Mouse (Mus musculus) inflammation-experienced regulatory T-cells, adult 6 months (primary cell): ENCODE measurements around the gene Ifitm1. TPM values are rescaled to one million over a fixed set of nuclear protein-coding genes. Genes with fewer than 3 reads are reported as not detected.

ENCODE experiments used
- ATAC-seq: one replicate; pipeline ENCODE4 v1.8.0; 2017
- polyA plus RNA-seq, 3 experiments: library from polyadenylated mRNA; unstranded; fragments of 100-300 nt; shearing (Covaris generic); gene quantifications; one replicate each; pipeline ENCODE4 v1.2.1; 2017

Ifitm1 gene
- polyA plus RNA-seq, 3 experiments from 2014 or later, result 0.54 to 6.6 TPM; not detected in 1

DNA sequence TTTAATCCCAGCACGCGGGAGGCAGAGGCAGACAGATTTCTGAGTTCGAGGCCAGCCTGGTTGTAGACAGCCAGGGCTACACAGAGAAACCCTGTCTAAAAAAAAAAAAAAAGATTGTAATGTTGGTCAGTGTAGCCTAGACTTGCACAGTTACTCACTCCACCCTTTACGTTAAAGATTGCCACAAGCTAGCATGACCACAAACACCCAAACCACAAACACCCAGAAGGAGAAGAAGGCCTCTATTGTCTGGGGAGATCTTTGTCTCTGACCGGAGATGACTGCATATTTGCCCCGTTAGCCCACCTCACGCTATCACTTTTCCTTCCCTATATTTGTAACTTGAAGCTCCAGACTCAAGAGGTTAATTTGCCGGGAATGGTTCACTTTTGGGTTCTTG, 14.7 kb downstream of the Ifitm1 start:
- ATAC-seq, result no peak

DNA sequence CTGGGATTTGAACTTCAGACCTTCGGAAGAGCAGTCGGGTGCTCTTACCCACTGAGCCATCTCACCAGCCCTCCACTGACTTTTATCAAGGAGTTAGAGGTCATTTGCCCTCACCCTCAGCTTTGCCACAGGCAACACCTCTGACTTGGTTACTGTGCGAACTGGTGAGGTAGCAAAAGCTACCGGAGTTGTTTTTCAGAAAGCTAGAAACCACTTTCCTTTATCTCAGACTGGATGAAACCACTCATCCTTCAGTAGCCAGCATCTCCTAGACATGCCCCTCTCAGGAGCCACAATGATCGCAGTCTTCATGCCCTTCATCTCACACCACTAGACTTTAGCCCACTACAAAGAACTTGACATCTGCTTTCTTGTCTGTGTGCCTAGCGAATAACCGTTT, 15.9 kb downstream of the Ifitm1 start:
- no peak for ATAC-seq

DNA sequence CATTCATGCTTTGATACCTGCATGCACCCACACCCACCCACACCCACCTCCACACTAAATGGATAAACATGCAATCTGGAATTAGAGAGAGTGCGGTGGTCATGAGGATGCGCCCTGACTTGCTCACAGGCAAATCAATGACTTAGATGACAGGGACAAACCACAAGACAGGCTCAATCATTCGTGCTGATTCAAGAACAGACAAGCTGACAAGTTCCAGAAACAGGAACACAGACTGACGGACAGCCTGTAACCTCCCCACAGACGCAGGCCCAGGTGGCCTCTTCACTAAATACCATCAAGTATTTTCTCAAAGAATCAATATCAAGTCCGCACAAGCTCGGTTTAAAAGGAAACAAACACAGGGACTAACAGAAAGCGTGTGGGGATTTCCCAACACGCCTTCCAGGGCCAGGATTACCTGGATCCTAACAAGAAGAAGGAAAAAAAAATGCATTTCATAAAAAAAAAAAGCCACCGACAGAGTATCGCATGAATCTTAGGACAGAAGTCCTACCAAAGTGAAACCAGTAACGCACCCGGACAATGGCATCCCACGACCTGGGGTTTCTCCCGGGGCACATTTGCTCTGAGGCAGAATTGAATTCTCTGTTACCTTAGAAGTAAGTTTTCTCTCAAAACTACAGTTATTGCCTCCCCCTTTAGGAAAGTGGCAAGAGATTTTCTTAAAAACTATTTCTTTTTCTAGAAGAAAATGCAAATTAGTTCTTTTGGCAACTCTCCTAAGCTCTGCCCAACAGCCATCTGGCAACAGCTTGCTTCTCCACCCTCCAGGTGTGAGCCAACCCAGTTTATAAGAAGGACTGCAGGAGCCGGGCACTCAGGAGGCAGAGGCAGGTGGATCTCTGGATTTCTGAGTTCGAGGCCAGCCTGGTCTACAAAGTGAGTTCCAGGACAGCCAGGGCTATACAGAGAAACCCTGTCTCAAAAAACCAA, 20.4 kb downstream of the Ifitm1 start:
- ATAC-seq, result no peak

DNA sequence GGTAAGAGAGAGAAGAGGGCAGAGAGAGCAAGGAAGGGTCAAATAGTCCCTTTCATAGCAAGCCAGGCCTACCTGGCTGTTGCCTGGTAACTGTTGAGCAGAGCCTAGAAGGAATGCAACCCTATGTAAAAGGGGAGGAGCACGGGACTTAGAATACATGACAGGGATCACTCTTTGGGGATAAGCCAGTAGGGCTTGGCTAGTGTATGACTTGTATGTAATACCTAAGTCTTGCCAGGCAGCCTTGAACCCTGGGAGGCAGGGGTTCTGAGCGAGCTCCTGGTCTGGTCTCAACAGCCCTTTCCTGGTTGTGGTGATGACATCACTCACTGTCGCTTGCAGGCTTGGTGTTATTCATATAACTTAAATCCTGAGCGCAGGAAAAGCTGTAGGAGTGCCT, 22.0 kb downstream of the Ifitm1 start:
- ATAC-seq, result no peak

DNA sequence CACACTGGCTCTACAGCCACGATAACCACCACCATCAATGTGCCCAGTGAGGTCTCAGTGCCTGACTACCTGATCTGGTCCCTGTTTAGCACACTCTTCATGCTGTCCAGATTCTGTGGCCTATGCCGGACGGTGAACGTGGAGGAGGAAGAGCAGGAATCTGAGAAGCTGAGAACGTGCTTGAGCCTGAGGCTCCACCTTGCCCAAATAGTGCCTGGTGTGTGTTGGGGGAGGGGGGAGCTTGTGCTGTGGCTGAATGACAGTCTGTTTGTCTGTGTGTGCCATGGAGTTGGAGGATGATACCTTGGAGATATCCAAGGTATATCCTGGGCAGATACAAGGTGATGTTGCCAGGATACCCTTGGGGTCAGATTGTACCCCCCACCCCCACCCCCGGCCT, 23.2 kb downstream of the Ifitm1 start:
- no peak for ATAC-seq

DNA sequence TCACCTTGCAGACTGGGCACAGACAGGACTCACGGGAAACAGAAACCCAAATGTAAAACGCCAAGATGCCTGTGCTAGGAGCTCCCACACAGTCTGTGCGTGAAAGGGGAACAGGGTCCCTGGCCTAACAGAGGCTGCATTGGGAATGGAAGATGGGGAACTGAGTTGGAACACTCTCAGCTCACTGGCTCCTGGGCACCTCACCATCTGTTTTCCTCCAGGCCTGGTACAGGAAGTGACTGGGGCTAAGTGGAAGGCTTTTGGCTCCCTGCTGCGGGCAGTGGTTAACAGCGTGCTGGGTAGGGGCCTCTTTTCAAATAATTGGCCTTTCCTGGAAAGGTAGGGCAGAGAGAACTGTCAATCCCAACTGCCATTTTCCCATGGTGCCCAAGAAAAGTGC, 23.6 kb downstream of the Ifitm1 start:
- ATAC-seq, result no peak

DNA sequence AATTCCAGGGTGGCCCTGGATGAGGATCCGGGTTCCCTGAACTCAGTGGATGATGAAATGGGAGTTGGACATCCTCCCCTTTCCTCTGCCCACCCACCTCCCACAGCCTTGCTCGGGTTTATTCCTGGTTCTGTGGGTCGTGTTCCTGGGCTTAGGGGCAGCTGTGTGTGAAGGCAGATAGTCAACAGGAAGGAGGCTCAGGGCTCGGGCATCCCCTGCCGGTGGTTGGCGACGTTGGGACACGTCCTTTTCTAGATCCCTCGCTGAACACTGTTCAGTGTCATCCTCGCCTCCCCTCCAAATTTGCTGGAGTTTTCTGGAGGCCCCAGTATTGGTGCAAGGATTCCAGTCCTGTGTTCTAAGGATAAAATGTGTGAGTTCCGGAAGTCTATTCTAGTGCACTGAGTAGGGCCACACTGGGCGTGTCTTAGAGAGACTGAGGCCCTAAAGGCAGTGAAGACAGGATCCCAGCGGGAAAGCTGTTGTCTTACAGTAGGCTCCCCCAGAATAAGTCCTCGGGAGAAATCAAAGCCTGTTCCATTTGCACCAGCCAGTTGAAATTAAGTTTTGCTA, 24.2 kb downstream of the Ifitm1 start:
- no peak for ATAC-seq

DNA sequence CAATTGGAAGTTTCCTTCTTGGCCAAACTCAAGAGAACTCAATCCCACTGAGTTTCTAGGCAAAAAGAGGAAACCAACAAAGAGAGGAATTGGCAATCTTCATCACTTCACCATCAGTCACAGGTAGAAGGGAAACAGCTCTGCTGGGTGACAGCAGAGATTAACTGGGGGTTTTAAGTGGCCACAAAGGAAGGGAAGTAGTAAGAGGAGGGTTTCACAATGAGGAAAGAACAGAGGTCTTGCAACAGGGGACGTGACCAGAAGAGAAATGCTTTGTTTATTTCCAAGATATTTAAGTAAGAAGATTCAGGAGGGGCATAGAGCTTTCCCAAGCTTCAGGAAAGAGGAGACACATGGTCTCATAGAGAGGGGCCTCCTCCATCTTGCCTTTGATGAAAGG, 30.8 kb downstream of the Ifitm1 start:
- no peak for ATAC-seq

DNA sequence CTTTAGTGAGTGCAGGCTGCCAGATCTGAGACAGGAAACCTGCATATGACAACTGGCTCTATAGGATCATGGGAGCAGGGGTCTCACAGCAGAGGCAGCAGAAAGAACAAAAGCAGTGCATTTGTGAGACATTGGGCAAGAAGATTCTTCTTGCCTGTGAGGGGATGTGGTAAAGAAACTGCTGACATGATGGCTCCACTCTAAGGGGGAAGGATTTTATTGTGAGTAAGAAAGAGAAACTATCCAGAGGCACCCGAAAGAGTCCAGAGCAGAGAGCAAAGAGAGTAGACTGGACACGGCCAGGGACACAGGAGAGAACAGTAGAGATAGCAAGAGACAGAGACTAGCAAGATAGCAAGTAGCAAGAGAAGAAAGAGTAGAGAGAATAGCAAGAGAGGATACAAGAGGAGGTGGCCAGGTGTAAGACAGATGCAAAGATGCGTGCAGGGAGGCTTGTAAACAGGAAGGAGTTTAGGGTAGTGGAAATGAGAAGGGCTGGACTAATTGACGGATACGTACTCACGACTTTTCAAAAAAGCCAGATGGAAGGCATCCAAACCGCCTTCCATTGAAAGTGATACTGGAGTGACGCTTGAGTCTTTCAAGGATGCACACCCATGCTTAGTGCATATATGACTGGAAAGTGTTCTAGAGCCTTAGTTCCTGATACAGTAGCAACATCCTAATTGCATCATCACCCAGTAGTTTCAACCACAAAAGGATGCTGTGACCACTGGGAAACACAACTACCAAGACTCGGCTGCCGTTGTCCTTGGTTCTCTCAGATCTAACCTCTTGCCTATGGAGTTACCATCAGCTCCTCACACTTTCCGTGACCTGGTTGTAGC, 32.1 kb downstream of the Ifitm1 start:
- peak; percentile 83 for ATAC-seq

DNA sequence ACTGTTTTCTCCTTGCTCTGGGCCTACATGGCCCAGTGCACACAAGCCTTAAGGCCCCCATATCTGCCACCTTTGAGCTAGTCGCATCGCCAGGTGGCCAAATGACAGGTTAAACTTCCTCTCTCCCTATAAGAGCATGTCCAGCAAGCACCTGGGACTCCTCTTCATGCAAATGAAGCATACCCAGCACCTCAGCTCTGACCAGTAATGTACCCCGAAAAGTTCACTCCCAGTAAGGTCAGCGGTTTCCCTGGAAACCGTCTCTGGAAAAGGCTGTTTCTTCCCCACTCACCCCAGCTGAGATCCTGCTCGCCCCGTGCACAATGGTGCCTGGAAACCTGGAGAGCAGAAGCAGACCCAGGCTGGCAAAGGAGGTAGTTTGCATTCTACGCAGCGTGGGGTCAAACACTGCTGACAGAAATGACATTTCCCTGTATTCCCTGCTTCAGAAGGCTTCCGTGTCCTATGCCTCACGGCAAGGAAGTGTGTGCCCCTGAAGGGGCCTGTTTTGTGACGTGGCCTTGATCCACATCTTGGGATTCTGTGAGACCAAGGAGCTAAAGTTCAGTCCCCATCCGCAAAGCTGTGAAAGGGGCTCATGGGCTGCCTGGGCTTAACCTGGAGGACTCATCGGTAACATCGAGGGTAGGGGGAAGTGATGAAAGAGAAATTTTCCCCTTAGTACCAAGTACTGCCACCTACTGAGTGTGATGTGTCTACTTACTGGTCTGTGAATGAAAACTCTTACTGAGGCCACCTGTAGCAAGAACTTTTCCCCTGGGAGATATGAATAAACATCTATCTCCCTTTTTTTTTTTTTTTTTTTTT, 34.1 kb downstream of the Ifitm1 start:
- ATAC-seq, result no peak

DNA sequence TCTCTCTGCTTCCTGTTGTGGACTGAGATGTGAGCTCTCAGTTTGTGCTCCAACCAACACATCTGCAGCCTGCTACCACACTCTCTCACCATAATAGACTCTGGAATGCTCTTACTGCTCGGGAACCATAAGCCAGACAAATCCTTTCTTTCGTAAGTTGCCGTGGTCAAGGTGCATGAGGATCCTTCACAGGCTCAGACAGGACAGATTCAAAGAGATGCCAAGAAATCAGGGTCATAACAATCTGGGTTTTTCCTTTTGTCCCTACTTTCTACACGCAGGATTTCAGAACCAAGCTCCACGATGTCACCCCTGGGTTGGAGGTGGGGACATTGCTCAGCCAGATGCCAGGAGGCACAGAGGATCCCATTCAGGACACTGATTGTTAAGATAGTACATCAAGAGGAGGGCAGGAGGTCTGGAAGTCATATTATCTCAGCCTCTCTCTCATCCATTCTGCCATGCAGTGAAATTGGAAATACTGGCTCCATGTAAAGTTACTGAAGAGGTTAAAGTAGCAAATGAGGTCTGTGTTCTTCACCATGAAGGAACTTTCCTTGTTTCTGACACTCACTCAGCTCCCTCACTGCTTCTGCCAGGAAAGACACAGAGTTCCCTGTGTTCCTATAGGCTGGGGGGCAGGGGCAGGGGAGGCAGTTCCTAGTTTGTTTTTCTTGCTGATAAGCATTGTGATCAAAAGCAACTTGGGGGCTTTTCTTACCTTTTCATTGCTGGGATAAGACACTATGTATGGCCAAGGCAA, 36.4 kb downstream of the Ifitm1 start:
- no peak for ATAC-seq

DNA sequence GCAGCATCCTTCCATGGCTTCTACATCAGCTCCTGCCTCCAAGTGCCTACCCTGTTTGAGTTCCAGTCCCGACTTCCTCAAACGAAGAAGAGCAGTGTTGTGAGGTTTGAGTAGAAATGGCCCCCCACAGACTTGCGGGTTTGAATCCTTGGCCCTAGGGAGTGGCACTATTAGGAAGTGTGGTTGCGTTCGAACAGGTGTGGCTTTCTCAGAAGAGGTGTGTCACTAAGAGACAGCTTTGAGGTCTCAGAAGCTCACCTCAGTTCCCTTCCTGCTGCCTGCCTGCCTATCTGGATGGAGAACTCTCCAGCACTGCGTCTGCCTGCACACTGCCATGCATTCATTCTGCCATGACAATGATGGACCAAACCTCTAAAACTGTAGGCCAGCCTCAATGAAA, 39.4 kb downstream of the Ifitm1 start:
- ATAC-seq, result no peak

DNA sequence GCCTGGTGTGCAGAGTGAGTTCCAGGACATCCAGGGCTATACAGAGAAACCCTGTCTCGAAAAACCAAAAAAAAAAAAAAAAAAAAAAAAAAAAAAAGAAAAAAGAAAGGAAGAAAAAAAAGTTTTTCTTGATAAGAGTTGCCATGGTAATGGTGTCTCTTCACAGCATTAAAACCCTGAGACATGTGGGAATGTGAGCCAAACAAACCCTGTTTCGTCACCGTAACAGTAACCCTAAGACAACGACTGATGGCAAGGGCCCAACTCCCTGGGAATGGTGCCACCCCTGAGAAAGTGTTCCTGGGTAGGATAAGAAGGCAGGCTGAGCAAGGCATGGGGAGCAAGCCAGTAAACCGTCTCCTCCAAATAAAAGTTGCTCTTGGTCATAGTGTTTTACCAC, 39.9 kb downstream of the Ifitm1 start:
- ATAC-seq, result no peak

DNA sequence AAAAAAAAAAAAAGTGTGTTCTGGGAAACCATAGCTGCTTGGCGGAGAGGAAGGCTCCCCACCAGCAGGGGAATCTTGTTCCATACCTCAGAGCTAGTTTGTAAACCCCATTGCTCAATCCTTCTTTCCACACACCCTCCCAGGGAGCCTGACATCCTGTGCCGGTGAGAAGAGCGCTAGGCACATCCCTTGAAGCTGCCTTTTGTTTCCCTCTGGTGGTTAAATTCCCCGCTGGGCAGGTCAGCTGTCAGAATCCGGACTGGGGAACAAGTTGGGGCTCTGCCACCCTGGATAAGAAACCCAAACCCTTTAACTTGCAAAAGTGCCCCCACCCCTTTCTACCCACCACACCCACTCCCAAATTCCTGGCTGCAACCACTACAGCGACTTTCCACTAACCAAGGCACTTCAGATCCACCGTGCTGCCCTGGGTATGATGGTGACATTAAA, 41.3 kb downstream of the Ifitm1 start:
- ATAC-seq, result no peak

DNA sequence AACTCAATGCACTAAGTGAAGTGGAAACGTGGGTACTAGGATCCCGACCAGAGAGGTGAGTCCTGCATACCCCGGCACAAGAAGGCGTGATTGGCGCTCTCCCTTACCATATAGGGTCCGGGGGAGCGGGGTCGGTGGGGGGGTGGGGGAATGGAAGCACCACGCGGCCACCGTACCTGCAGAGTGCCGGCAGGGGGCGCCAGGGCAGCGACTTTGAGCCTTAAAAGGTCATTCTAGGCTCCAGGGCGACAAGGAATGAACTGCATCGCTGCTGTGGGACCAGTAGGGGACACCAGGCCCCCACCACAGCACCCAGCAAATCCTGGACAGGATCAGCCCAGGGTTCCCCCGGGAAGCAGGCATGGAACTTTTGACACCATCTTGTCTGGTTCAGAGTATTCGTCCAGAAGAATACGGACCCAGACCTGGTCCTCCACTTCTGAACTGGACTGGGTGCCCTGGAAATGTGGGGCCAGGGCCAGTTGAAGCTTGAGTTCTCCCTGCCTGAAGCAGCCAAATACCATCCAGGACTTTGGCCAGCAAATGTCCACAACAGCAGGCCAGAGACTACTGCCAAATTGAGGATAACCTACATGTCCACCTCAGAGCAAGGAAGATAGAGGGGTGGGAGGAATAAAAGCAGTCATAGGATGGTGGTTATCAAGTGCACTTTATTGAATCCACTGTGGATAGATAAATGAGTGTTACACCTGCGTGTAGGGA, 42.1 kb downstream of the Ifitm1 start:
- peak; percentile 71 for ATAC-seq

DNA sequence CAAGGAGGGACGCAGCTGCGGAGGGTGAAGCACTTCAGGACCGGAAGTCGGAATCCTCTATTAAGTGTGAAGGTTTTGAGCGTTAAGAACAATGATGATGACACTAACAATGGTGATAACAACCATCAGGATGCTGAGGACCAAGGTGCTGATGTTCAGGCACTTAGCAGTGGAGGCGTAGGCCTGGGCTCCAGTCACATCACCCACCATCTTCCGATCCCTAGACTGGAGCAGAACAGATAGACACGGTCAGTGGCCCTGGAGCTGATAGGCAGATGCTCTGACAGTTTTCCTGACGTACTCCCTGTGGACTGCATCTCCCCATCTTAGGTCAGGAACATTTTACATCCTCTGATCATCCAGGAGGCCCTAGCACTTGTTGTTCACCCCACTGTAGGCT, 42.6 kb downstream of the Ifitm1 start:
- ATAC-seq, result no peak

DNA sequence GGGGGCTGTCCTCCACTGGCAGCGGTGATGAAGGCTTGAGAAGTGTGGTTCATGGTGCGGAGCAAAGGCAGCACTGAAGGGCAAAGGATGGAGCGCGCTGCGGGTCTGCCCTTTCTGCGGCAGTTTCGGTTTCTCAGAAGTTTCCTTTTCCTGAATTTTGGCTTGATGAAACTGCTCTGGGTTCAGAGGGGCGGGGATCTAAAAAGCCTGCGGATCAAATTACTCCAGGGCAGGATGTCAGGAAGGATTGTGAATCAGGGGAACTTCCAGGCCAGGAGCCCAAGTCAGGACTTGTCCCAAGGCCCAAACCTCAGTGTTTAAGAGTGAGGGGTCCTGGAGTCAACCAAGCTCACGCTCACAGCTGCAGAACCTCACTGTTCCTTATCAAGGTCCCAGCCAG, 43.6 kb downstream of the Ifitm1 start, which contains the start of gene Ifitm3:
Gene Ifitm3 (minus strand): TSS at position 178 of the 400 bp plus-strand sequence.
- no peak for ATAC-seq

DNA sequence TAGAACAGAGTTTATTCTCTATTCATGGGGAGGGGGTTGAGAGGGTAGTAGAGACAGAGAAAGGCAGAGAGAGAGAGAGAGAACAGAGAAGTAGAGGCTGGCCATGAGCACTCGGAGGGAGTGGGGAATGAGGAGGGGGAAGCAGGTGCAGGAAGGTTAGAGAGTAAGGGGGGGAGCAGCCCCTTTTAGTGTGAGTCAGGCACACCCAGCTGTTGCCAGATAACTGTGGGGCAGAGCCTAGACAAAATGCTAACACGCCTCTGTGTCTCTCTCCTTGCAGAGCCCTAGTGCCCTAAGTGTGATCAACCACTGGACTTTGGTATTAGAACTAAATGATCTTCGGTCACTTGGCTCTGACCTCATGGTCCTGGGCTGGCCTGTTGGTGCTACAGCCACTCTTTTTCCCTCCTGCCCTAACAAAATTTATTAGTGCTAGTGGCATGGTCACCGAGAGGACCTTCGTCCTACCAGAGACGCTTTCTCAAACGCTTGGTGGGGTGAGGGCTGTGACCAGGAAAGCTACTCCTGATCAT, 44.3 kb downstream of the Ifitm1 start:
- no peak for ATAC-seq

DNA sequence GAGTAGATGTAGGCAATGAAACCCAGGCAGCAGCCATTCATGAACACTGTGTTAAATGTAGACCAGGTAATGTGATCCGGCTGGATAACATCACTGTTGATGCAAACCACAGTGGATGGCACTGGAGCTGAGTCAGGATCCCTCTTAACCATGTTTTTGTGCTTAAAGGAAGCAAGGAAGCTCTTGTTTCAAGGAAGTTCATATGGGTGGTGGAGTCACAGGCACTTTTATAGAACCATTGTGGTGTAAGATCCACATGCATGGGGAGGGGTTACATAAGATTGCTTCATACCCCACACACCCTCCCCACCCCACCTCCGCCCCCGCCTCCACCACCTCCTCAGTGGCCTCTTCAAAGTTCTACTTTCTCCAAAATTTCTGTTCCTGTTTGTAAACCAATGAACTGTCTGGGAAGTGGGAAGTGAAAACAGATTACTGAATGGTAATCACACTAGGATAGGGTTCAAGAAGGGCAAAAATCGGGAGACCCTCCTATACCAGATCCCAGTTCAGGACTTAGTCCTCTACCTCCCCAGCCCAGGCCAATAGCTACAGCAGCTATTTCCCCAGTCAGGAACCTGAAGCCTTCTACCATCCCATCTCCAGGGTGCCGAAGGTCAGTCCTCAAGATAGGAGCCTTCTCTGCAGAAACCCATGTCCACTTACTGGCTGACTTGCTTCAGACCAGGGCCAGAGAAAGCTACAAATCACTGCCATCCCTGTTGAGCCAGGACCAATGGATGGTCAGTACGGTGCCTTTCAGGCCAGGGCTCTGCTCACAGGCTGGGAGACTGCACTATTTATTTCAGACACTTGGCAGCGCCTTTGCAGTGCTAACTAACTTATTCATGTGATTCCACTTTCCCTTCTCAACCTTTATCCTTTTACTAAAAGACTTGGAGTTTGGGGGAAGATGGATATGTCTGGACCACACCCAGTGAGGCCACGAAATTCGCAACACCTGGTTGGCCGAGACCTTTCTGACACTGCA, 50.0 kb downstream of the Ifitm1 start:
- ATAC-seq, result no peak
